Mouse (Mus musculus) A20 (cell line): ENCODE measurements around the gene Lpar1.

ENCODE experiments used
- DNase-seq: peaks from one replicate; pipeline ENCODE4 v3.0.0-alpha.2; 2011; ENCODE audit warnings: low read depth, low spot score

Lpar1 gene

GRCm38 (mm10) chr4:58448825-58449224, 104.9 kb downstream of the Lpar1 start:
- no peak for DNase-seq

DNA sequence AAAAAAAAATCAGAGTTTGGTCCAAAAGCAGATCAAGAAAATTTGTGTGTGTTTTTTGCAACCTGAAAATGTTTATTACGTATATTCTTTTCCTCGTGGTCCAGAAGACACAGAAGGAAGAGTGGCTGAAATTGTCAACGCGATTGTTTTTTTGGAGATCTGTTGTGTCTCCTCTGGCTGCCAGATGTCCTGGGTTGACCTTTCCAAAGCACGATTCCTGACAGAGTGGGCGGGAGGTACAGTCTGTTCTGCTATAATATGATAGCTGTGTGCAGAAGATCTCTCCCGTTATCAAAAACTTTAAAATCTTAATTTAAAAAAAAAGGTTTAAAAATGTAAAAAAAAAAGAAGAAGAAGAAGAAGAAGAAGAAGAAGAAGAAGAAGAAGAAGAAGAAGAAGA, 105.9 kb downstream of the Lpar1 start:
- no peak for DNase-seq

DNA sequence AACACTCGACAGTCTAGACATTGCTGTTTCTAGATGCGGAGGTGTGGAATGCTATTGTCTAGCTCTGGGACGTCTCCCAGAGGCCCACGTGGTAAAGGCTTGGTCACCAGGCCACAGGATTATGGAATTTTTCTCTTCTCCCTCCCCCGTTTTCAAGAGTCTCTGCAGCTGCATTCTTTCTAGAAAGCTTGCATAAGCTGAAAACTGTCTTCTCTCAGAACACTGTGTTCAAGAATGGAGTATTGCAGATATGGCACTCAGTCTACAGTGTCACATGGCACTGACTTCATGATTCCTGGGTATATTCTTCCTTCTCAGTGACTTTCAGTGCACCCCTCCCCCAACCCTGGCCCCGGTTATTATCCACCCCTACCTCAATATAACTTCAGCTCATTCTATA, 107.9 kb downstream of the Lpar1 start:
- no peak for DNase-seq

DNA sequence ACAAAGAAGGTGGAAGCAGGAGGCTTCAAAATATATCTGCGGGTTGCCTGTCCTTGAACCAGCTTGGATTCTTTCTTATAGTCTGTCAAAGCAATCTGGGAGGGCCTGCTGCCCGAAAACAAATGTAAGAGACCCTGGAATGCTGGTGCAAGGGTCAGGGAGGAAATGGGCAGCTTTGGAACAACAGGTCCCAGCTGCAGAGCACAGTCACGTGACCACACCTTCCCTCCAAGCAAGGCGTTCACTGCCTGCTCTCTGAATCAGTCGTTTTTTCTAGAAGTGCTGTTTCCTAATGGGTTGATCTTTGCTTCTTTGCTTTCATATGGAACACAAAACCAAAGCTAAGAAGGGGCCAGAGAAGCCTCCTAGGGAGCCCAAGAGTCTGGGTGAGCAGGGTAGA, 111.4 kb downstream of the Lpar1 start:
- DNase-seq, result no peak

DNA sequence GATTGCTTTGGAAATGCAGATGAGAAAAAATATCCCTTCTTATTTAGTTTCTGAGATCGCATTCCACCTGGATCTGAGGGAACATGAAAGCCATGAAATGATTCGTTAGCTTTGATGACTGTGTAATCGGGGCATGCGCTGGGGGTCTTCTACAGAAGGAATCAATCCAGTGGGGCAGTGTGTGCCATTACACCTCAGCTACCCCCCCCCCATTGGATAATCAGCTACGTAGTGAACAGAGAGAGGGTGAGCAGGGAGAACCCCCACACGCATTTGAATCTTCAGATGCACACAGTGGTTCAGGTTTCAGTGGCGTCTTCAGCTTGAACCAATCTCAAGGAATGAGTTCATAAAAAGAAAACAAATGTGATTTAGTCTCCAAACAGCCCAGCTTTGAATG, 115.0 kb downstream of the Lpar1 start:
- no peak for DNase-seq

GRCm38 (mm10) chr4:58437271-58437670, 116.4 kb downstream of the Lpar1 start:
- DNase-seq, result peak; percentile 32

GRCm38 (mm10) chr4:58423276-58423930, 130.3 kb downstream of the Lpar1 start:
- DNase-seq, result no peak

- peak; percentile 33 for DNase-seq
These were observed 134.5 kb downstream of the Lpar1 start for GRCm38 (mm10) chr4:58419225-58419624.

- no peak for DNase-seq
These were observed 136.4 kb downstream of the Lpar1 start for GRCm38 (mm10) chr4:58417319-58417718.

GRCm38 (mm10) chr4:58415537-58415936, 138.2 kb downstream of the Lpar1 start:
- DNase-seq, result no peak

DNA sequence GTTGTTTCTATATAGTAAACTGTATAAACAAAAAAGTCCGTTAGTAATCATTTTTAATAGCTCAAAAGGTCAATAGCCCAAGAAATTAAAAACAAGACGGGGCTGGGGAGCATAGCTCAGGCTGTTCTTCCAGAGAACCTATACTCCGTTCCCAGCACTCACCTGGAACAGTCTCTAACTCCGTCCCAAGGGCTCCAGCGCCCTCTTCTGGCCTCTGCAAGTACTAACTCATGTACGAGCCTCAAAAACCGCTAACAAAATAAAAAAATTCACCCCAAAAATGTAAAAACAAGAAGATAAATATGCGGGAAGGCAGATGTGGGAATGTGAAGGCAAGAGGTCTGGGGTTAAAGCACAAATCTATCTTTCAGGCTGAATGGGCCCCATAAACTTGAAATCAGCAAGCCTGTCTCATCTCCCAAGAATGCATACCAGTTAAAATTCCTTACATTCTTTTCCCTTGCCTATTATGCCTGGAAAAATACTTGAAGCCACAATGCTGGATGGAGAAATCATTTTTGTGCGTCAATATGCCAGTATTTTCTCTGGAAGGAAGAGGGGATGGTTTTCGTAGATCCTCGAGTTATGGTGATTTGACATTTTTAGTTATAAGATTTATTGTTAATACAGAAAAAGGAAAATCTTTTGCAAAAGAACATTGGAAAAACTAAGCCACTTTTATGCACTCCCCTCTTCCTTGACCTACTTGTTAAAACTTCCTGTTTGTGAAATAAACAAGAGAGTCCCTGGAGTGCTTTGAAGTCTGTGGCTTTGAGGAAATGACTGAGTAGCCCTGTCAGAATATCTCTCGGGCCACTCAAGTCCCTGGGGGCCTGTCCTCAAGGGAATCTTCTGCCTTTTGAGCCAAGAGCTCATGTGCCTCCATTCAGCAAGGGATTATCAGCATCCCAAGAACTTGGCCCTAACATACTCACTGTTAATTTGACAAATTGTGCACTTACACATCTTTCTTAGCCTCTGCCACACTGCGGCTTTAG, 140.2 kb downstream of the Lpar1 start:
- no peak for DNase-seq

- no peak for DNase-seq
These were observed 151.7 kb downstream of the Lpar1 start for GRCm38 (mm10) chr4:58401973-58402501.

- no peak for DNase-seq
These were observed 152.8 kb downstream of the Lpar1 start for GRCm38 (mm10) chr4:58400861-58401341.
